Mouse (Mus musculus): ENCODE results near the gene Pole4.
A peak's percentile ranks its signal among the peaks of the same experiment; 100 is the strongest.

Gene Pole4

GRCm38 (mm10) chr6:82609339-82609926 lies 95.7 kb downstream of the Pole4 start:
- no peak for DNase-seq

- DNase-seq = no peak
These were observed 96.4 kb downstream of the Pole4 start for GRCm38 (mm10) chr6:82608756-82609155.

GRCm38 (mm10) chr6:82604791-82605190 lies 100.4 kb downstream of the Pole4 start:
- DNase-seq = peak in 1 of 2 experiments; percentile 10

- peak; percentile 72 to 74 for DNase-seq
These were observed 101.5 kb downstream of the Pole4 start for GRCm38 (mm10) chr6:82603665-82604064.

GRCm38 (mm10) chr6:82603228-82603627 lies 101.9 kb downstream of the Pole4 start:
- DNase-seq = no peak

- DNase-seq = no peak
These were observed 109.6 kb downstream of the Pole4 start for GRCm38 (mm10) chr6:82595461-82596090.

- peak; percentile 26 to 34 for DNase-seq
These were observed 115.8 kb downstream of the Pole4 start for GRCm38 (mm10) chr6:82589387-82589786.

- no peak for DNase-seq
These were observed 119.8 kb downstream of the Pole4 start for GRCm38 (mm10) chr6:82585396-82585795.

GRCm38 (mm10) chr6:82575445-82575844 lies 129.7 kb downstream of the Pole4 start:
- DNase-seq = no peak

Data from kidney, postnatal 4 days (tissue).